Mouse (Mus musculus): ENCODE results near the gene Wdr18.

GRCm38 (mm10) chr10:79956643-79957154 lies 3.3 kb upstream of the Wdr18 start:
- no peak for TF ChIP-seq CTCF (IDR thresholded peaks at IDR 0.05; ENCODE audit: low read depth, low read length)
- TF ChIP-seq POLR2A (IDR thresholded peaks at IDR 0.05; ENCODE audit: extremely low read depth, insufficient read depth, low read length): no peak
